Mouse (Mus musculus): ENCODE results near the gene Ap1g1.
"Not testable (repeated sequence)": the region's sequence is repeated elsewhere in the genome, so short reads cannot be mapped to it uniquely, and the experiment has no call there.

The Ap1g1 gene

DNA sequence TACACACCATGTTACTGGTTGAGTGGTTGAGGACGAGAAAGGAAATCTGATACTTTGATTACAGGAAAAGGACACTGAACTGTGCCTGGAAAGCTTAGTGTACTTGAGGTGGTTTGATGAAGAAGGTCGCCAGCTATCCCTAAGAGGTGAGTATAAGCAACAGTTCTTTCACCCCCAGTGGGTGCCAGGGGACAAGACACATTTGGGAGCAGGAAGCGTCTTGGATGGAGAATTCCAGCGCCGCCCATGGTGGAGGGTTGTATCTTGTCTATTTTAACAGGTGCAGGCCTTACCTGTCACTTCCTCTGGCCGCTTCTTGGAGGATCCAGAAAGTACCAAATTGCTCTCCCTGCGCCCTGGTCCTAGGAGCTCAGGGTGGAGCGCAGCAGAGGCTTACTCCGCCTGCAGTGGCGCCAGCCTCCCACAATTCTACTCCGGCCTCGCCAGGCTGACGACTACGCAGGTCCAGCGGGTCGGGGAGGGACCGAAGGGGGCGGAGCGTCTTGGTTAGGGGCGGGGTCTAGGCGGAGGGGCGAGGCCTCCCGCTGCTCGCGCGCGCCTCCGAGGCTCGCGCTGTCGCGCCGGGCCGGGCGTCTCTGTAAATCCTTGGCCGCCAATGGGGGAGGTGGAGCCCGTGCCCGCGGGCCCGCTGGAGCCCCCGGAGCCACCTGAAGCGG, 89.8 kb downstream of the Ap1g1 start, which contains the start of gene Phlpp2:
Phlpp2 (plus strand) TSS at position 540 of the 677 bp plus-strand sequence.
- peak; percentile 95 to 96 for DNase-seq

DNA sequence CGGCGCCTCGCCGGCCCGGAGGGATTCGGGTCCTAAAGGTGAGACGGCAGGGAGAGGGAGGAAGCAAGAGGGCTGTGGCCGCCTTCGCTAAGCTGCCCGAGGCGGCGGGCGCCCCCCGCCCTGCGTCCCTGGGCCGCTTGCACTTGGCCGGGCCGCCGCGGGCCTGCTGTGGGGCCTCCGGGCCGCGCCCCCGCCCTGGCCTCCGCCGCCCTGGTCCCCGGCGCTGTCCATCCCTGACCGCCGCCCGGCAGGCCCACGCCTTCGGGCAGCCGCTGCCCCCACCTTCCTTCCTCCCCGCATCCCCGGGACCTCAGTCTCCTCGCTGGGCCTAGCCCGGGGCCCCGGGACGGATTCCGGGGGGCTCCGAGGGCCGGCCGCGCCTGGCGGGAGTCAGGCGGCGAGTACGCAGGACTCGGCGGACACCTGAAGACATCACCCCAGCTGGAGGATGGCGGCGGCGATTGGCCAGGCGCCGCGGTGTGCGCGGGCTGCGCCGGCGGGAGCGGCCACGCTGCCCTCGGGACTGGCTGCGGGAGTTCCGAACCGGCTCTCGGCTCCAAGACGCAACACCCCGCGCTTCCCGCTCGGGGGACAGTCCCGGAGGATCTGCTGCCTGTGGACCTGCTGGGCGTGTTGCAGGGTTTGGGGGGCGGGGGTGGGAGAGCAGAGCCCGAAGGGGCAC, 90.5 kb downstream of the Ap1g1 start:
- peak; percentile 30 to 43 for DNase-seq

DNA sequence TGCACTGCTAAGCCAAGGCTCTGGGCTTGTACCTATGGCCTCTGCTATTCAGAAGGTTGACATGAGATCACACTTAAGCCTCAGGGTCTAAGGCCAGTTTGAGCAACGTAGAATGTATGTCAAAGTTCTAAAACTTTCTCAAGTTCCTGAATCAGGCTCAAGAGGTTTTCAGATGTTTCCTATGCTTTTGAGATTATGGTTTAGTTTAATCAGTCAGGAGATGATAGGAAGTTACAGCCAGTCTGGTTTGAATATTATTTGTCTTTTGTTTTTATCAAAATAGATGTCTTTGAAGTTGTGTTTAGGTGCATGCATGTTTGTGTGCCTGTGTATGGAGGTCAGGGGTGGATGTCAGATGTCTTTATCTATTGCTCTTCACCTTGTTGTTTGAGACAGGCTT, 92.7 kb downstream of the Ap1g1 start:
- DNase-seq: no peak

DNA sequence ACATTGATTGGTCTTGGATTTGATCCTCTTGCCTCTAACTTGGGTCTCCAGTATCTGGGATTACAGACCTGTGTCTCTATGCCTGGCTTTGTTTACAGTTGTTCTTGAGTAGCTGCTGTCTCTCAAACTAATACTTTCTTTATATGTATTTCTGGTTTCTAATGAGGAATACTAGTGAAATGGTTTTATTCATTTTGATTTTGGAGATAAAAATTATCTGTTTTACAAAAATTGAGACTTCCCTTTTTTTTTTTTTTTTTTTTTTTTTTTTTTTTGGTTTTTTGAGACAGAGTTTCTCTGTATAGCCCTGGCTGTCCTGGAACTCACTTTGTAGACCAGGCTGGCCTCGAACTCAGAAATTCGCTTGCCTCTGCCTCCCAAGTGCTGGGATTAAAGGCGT, 95.4 kb downstream of the Ap1g1 start:
- DNase-seq: not testable (repeated sequence)

DNA sequence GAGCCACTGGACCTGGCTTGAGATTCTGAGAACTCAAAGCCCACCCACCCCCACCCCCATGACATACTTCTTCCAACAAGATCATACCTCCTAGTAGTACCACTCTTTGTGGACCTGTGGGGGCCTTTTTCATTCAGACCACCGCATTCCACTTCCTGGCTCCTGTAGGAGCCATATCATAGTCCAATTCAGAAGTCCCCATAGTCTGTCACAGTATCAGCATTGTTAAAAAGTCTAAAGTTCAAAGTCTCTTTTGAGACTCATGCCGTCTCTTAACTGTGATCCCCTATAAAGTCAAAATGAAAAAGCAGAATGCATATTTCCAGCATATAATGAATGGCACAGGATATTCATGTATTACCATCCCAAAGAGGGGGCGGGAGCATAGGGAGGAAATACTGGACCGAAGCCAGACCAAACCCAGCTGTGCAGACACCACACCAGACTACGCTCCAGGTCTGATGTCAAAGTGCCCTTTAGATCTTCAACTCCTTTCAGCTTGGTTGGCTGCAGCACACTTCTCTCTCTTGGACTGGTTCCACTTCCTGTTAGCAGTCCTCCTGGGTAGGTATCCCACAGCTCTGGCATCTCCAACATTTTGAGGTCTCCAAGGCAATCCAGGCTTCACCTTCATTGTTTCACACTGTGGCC, 101.8 kb downstream of the Ap1g1 start:
- DNase-seq: no peak

DNA sequence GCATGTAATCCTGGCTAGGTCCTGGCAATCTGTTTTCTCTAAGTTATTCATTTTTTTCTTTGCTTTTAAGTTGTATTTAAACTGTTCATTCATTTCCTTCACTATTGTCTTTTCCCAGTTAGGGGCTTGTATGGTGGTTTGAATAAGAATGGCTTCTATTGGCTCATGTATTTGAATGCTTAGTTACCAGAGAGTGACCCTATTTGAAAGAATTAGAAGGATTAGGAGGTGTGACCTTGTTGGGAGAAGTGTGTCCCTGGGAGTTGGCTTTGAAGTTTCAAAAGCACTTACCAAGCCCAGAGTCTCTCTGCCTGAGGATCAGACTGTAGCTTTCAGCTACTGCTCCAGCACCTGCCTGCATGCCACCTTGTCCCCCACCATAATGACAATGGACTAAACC, 106.9 kb downstream of the Ap1g1 start:
- DNase-seq: no peak

DNA sequence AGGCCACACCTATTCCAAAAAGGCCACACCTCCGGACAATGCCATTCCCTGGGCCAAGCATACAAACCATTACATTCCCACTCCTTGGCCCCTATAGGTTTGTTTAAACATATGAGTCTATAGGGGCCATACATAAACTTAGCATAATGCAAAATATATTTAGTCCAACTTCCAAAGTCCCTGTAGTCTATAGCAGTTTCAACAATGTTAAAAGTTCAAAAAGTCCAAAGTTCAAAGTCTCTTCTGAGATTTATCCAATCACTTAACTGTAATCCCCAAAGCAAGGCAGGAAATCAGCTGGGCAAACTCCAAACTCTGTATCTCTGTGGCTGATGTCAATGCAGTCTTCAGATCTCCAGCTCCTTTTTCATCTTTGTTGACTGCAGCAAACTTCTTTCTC, 110.9 kb downstream of the Ap1g1 start:
- DNase-seq: no peak

DNA sequence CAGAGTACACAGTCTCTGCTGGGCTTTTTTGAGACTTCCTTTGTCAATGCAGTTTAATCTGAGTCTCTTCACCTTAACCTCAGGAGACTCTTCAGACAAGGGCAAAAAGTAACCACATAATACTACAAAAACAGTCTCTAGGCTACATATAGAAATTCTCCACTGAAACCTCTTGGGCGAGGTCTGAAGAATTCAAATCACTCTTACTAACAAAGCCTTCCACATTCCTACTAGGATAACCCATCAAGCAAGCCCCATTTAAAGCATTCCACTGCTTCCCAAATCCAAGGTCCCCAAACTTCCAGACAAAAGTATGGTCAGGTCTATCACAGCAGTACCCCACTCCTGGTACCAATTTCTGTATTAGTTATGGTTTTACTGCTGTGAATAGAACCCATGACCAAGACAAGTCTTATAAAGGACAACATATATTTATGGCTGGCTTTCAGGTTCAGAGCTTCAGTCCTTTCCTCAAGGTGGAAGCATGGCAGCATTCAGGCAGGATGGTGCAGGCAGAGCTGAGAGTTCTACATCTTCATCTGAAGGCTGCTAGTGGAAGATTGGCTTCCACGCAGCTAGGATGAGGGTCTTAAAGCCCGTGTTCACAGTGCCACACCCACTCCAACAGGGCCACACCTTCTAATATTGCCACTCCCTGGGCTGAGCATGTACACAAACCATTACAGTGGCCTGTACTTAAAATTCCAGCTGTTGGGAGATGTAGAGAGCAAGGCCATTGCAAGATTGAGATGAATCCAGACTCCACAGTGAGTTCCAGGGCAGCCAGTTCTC, 112.6 kb downstream of the Ap1g1 start:
- DNase-seq: no peak

DNA sequence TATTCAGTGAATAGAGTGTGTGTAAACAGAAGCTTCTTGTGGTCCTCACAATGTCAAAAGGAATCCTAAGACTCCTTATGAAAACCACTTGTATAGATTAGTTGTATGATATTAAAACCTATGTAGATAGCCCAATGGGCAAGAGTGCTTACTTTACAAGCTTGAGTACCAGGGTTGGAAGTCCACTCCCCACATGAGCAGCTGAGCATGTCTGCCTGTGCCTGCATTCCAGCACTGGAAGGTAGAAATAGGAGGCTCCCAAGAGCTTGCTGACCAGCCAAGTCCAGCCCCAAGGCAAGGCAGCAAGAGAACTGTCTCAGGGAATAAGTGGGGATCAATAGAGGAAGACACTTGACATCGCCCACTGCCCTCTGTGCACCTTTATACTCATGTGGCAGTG, 116.3 kb downstream of the Ap1g1 start:
- no peak for DNase-seq

DNA sequence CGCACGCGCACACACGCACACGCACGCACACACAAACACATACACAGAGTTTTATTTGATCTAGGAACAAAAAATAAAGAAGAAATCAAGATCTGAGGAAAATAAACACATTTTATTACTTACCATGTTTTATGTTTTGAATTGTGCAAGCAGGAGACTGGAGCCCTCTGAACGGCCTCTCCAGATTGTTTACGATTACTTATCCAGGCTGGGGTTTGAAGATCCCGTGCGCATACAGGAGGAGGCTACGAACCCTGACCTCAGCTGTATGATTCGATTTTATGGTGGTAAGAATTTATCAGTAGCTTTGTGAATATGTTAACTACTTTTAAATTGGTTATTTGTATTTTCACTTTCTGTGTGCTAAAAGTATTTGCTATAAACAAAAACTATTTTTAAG, 117.0 kb downstream of the Ap1g1 start:
- DNase-seq: no peak

DNA sequence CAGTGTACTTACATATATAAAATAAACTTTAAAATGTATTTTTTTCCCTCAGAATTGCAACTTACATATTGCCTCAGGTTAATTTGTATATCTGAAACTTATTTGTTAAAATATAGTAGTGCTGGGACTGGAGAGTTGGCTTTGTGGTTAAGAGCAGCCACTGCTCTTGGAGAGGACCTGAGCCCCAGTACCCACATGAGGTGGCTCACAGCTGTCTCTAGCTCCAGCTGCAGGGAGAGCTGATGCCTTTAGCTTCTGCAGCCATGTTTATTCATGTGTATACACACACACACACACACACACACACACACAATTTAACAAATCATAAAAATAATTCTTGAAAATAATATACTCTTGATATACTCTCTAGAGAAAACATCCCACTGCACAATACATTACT, 124.0 kb downstream of the Ap1g1 start:
- DNase-seq: no peak

DNA sequence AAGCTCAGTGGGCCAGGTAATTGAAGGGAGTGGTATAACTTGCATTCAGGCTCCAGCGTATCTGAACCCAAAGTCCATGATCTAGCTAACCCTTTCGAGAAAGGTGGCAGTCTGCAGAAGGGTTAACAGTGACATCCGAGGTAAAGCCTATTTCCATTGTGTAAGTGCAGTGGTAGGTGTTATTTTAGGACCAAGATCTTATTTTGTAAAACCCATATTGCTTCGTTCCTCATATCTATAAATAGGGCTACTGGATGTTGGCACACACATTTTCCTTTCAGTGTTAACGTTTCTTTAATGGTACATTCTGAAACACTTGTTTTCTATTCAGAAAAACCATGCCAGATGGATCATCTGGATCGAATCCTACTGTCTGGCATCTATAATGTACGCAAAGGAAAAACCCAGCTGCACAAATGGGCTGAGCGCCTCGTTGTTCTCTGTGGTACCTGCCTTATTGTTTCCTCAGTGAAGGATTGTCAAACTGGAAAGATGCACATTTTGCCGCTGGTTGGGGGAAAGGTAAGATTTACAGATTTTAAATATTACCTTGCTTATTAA, 125.6 kb downstream of the Ap1g1 start:
- no peak for DNase-seq

DNA sequence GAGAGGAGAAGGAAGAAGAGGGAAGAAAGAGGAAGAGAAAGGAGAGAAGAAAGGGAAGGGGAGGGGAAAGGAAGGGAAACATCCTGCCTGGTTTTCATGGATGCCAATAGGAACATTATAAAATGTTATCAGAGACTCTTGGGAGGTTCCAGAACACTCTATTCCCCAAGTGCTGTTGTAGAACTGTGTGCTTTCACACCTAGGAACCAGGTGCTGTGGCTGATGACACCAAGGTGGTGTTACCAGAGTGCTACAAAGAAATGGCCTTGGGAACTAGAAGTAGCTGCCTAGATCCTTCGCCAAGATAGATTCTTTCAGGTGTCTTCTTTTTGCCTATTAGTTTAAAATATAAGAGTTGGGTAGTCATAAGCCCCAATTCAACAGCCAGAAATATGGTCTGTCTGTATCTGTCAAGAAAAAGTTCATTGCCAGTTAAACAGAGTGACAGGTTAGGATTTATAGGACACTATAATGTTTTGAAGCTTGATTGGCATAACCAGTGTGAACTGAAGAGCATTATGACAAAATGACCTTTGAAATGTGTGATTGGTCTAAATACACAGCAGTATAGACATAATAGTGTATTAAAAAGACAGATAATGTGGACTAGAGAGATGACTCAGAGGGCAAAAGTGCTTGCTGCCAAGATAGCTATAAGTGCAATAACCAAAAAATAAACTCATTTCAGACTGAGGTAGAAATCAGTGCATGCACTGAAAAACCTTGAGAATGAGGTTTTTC, 126.7 kb downstream of the Ap1g1 start:
- DNase-seq: no peak

DNA sequence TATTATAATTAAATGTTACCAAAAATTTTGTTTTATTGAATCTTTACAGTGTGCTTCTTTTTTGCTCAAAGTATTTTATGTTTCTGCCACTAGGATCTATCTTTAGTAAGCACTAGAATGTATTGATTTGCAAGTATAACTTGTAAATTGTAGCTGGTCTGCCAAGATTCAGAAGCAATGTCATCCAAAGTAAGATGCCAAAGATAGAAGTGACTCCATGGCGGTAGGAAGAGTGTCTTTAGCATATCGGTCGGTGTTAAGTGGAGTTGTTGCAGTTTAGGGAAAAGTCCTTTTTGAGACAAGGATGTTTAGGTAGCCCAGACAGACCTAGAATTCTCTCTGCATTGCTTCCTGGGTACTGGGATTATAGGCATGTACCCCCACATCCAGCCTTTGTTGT, 128.6 kb downstream of the Ap1g1 start:
- no peak for DNase-seq

DNA sequence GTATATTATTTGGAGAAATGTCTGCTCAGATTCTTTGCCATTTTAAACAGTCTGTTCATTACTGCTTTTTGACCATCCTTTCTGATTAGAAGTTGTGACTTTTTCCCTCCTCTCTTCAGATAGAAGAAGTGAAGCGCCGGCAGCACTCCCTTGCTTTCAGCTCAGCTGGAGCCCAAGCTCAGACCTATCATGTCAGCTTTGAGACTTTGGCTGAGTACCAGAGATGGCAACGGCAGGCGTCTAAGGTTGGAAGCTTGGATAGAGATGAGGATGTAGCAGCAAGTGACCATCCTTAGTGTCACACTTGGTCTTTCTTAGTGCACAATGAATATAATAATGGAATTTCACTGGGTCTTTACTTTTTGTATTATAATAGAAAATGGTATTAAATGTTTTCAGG, 129.0 kb downstream of the Ap1g1 start:
- no peak for DNase-seq
